Mouse (Mus musculus): ENCODE measurements around the gene Cdadc1. TPM values are rescaled to one million over a fixed set of nuclear protein-coding genes. Genes with fewer than 3 reads are reported as not detected.

The Cdadc1 gene
- 10 to 100 TPM; 29.3 to 38.0 TPM for total RNA-seq (2021)
- long read RNA-seq, experiment 1, transcript Cdadc1-202 (10 exons, 2,202 nt), result major isoform, 17 of 28 reads
- long read RNA-seq, experiment 1, partial matches to known transcripts, result 1 of 28 reads
- long read RNA-seq, experiment 1, other reads (novel, unspliced or antisense), result 7 of 28 reads
- long read RNA-seq, experiment 2, transcript Cdadc1-207 (5 exons, 2,579 nt), result minor isoform, 7 of 62 reads
- long read RNA-seq, experiment 2, transcript Cdadc1-202 (10 exons, 2,202 nt), result major isoform, 35 of 62 reads
- long read RNA-seq, experiment 2, partial matches to known transcripts, result 3 of 62 reads
- long read RNA-seq, experiment 2, other reads (novel, unspliced or antisense), result 14 of 62 reads

GRCm38 (mm10) chr14:59597398-59598259, at the start of gene Cdadc1:
Gene Cdadc1, minus strand, starts transcription at chr14:59597959.
- DNase-seq, result peak; percentile 90 to 98
- intact Hi-C loops (cut with DNase I), result loop anchor here (5.0 kb wide), 1 partner anchor 650 kb away; no protein-coding TSS in a partner anchor

- DNase-seq, result no peak
- intact Hi-C loops (cut with DNase I), result no loop called here
Measured at GRCm38 (mm10) chr14:59646826-59647697, 49.3 kb upstream of the Cdadc1 start.

- no peak for DNase-seq
- intact Hi-C loops (cut with DNase I), result no loop called here
Measured at GRCm38 (mm10) chr14:59644896-59645295, 47.1 kb upstream of the Cdadc1 start.

- intact Hi-C loops (cut with DNase I), result no loop called here
- no peak for DNase-seq
Measured at GRCm38 (mm10) chr14:59644166-59644565, 46.4 kb upstream of the Cdadc1 start.

- intact Hi-C loops (cut with DNase I), result no loop called here
- no peak for DNase-seq
Measured at GRCm38 (mm10) chr14:59643582-59643981, 45.8 kb upstream of the Cdadc1 start.

GRCm38 (mm10) chr14:59641856-59642255, 44.1 kb upstream of the Cdadc1 start:
- intact Hi-C loops (cut with DNase I), result no loop called here
- DNase-seq, result no peak

- DNase-seq, result no peak
- intact Hi-C loops (cut with DNase I), result no loop called here
Measured at GRCm38 (mm10) chr14:59638906-59639703, 41.3 kb upstream of the Cdadc1 start.

- intact Hi-C loops (cut with DNase I), result no loop called here
- no peak for DNase-seq
Measured at GRCm38 (mm10) chr14:59633988-59634387, 36.2 kb upstream of the Cdadc1 start.

GRCm38 (mm10) chr14:59633295-59633898, 35.6 kb upstream of the Cdadc1 start:
- intact Hi-C loops (cut with DNase I), result no loop called here
- no peak for DNase-seq

- intact Hi-C loops (cut with DNase I), result no loop called here
Measured at GRCm38 (mm10) chr14:59632067-59632466, 34.3 kb upstream of the Cdadc1 start.

GRCm38 (mm10) chr14:59630096-59630495, 32.3 kb upstream of the Cdadc1 start:
- intact Hi-C loops (cut with DNase I), result no loop called here
- no peak for DNase-seq

More at GRCm38 (mm10) chr14:59632067-59632466, 34.3 kb upstream of the Cdadc1 start:
- no peak for DNase-seq

- no peak for DNase-seq
- intact Hi-C loops (cut with DNase I), result loop anchor here (5.0 kb wide), 1 partner anchor 48 kb away; no protein-coding TSS in a partner anchor
Measured at GRCm38 (mm10) chr14:59629308-59629707, 31.5 kb upstream of the Cdadc1 start.

- no peak for DNase-seq
- intact Hi-C loops (cut with DNase I), result loop anchor here (2.0 to 5.0 kb wide), 2 partner anchors 49 to 91 kb away; no protein-coding TSS in a partner anchor
Measured at GRCm38 (mm10) chr14:59627823-59628222, 30.1 kb upstream of the Cdadc1 start.

- intact Hi-C loops (cut with DNase I), result loop anchor here (2.0 to 5.0 kb wide), 2 partner anchors 50 to 92 kb away; no protein-coding TSS in a partner anchor
- no peak for DNase-seq
Measured at GRCm38 (mm10) chr14:59627142-59627680, 29.5 kb upstream of the Cdadc1 start.

GRCm38 (mm10) chr14:59626711-59627110, 29.0 kb upstream of the Cdadc1 start:
- DNase-seq, result no peak

GRCm38 (mm10) chr14:59625806-59626364, 28.1 kb upstream of the Cdadc1 start:
- intact Hi-C loops (cut with DNase I), result loop anchor here (2.0 to 5.0 kb wide), 2 partner anchors 51 to 93 kb away; no protein-coding TSS in a partner anchor

More at GRCm38 (mm10) chr14:59626711-59627110, 29.0 kb upstream of the Cdadc1 start:
- intact Hi-C loops (cut with DNase I), result loop anchor here (2.0 to 5.0 kb wide), 2 partner anchors 51 to 92 kb away; no protein-coding TSS in a partner anchor

GRCm38 (mm10) chr14:59625158-59625805, 27.5 kb upstream of the Cdadc1 start, which contains the start of gene Shisa2:
Gene Shisa2, plus strand, starts transcription at chr14:59625308.
- peak; percentile 71 to 75 for DNase-seq
- intact Hi-C loops (cut with DNase I), result loop anchor here (5.0 kb wide), 1 partner anchor 52 kb away; no protein-coding TSS in a partner anchor

More at GRCm38 (mm10) chr14:59625806-59626364, 28.1 kb upstream of the Cdadc1 start:
- peak in 1 of 2 experiments; percentile 27 for DNase-seq

All from gastrocnemius, postnatal 36 days (tissue).